Mouse (Mus musculus) splenic B cell, adult 2 months (primary cell): ENCODE results near the gene Plpp3.

ENCODE experiments used
- DNase-seq: peaks from one replicate; pipeline ENCODE4 v3.0.0-alpha.2; 2011; ENCODE audit warnings: low read depth, low spot score
- H3K27me3 ChIP-seq: 2 replicates; pipeline ENCODE4 v1.6.1; 2012; ENCODE audit warnings: mild to moderate bottlenecking, low read length, moderate library complexity, mixed read lengths; ENCODE audit not compliant: control insufficient read depth, poor library complexity, insufficient read depth, severe bottlenecking
- H3K36me3 ChIP-seq: 2 replicates; pipeline ENCODE4 v1.6.1; 2012; ENCODE audit warnings: mild to moderate bottlenecking, low read length, moderate library complexity, mixed read lengths; ENCODE audit not compliant: control insufficient read depth, poor library complexity, insufficient read depth, severe bottlenecking

Gene Plpp3

GRCm38 (mm10) chr4:105206995-105207394, 49.8 kb downstream of the Plpp3 start:
- no peak for DNase-seq
- Histone ChIP-seq H3K27me3 (no peaks in the 10 kb centered on the region), H3K36me3 (peaks cover 2% of the 10 kb centered on the region; the same call in 1 of the 2 replicates)

- H3K36me3 ChIP-seq: peaks cover 2% of the 10 kb centered on the region; the same call in 1 of the 2 replicates
- H3K27me3 ChIP-seq: no peaks in the 10 kb centered on the region
Measured at GRCm38 (mm10) chr4:105207641-105208040, 50.5 kb downstream of the Plpp3 start.

GRCm38 (mm10) chr4:105208977-105209376, 51.8 kb downstream of the Plpp3 start:
- Histone ChIP-seq H3K27me3 (no peaks in the 10 kb centered on the region), H3K36me3 (peaks cover 2% of the 10 kb centered on the region; the same call in 1 of the 2 replicates)
- DNase-seq: no peak

More at GRCm38 (mm10) chr4:105207641-105208040, 50.5 kb downstream of the Plpp3 start:
- no peak for DNase-seq

- Histone ChIP-seq H3K27me3 (no peaks in the 10 kb centered on the region), H3K36me3 (peaks cover 2% of the 10 kb centered on the region; the same call in 1 of the 2 replicates)
- no peak for DNase-seq
Measured at GRCm38 (mm10) chr4:105213314-105213713, 56.2 kb downstream of the Plpp3 start.

- H3K36me3 ChIP-seq: peaks cover 2% of the 10 kb centered on the region; the same call in 1 of the 2 replicates
- no peaks in the 10 kb centered on the region for H3K27me3 ChIP-seq
- DNase-seq: no peak
Measured at GRCm38 (mm10) chr4:105214438-105214837, 57.3 kb downstream of the Plpp3 start.

- Histone ChIP-seq H3K27me3 (no peaks in the 10 kb centered on the region), H3K36me3 (peaks cover under 1% of the 10 kb centered on the region)
- no peak for DNase-seq
Measured at GRCm38 (mm10) chr4:105215726-105216410, 58.7 kb downstream of the Plpp3 start.

GRCm38 (mm10) chr4:105218202-105218601, 61.1 kb downstream of the Plpp3 start:
- DNase-seq: no peak
- no peaks in the 10 kb centered on the region for H3K27me3 ChIP-seq
- H3K36me3 ChIP-seq: peaks cover 2% of the 10 kb centered on the region; the same call in 1 of the 2 replicates

- Histone ChIP-seq H3K36me3 (peaks cover 2% of the 10 kb centered on the region; the same call in 1 of the 2 replicates), H3K27me3 (no peaks in the 10 kb centered on the region)
- no peak for DNase-seq
Measured at GRCm38 (mm10) chr4:105219316-105219715, 62.2 kb downstream of the Plpp3 start.

- H3K27me3 ChIP-seq: no peaks in the 10 kb centered on the region
- no peak for DNase-seq
- peaks cover 2% of the 10 kb centered on the region; the same call in 1 of the 2 replicates for H3K36me3 ChIP-seq
Measured at GRCm38 (mm10) chr4:105220849-105221248, 63.7 kb downstream of the Plpp3 start.

GRCm38 (mm10) chr4:105221256-105221840, 64.2 kb downstream of the Plpp3 start:
- no peak for DNase-seq
- H3K27me3 ChIP-seq: no peaks in the 10 kb centered on the region
- H3K36me3 ChIP-seq: peaks cover 2% of the 10 kb centered on the region; the same call in 1 of the 2 replicates

GRCm38 (mm10) chr4:105223101-105223924, 66.2 kb downstream of the Plpp3 start:
- no peak for DNase-seq
- peaks cover 2% of the 10 kb centered on the region; the same call in 1 of the 2 replicates for H3K36me3 ChIP-seq
- no peaks in the 10 kb centered on the region for H3K27me3 ChIP-seq

GRCm38 (mm10) chr4:105223925-105224300, 66.8 kb downstream of the Plpp3 start:
- Histone ChIP-seq H3K27me3 (no peaks in the 10 kb centered on the region), H3K36me3 (peaks cover 2% of the 10 kb centered on the region; the same call in 1 of the 2 replicates)
- DNase-seq: no peak

GRCm38 (mm10) chr4:105225512-105225911, 68.4 kb downstream of the Plpp3 start:
- DNase-seq: no peak
- Histone ChIP-seq H3K27me3 (no peaks in the 10 kb centered on the region), H3K36me3 (peaks cover 2% of the 10 kb centered on the region; the same call in 1 of the 2 replicates)

- no peak for DNase-seq
- H3K27me3 ChIP-seq: no peaks in the 10 kb centered on the region
- no peaks in the 10 kb centered on the region; the same call in 1 of the 2 replicates for H3K36me3 ChIP-seq
Measured at GRCm38 (mm10) chr4:105226351-105226750, 69.2 kb downstream of the Plpp3 start.
